ENCODE assay signal across 8 mouse cellular contexts in genomic region chr2:7080794-7081783, GRCm38 (mm10).
DNase-seq lines count a peak whose midpoint lies in the region; ATAC-seq lines count a peak whose summit lies in the region.

No protein-coding gene starts in this region.

- H3K4me3 ChIP-seq in embryonic facial prominence, embryonic 12.5 days = peak overlapping the region; percentile 23
- peak overlapping the region; percentile 58 for H3K4me3 ChIP-seq in heart, embryonic 15.5 days
- peak overlapping the region; percentile 30 for H3K4me3 ChIP-seq in limb, embryonic 13.5 days
- peak overlapping the region; percentile 11 for H3K4me3 ChIP-seq in midbrain, embryonic 16.5 days (ENCODE audit: low read depth, low read length)

- peak overlapping the region; percentile 33; the same call in 1 of the 2 replicates for H3K9ac ChIP-seq in embryonic facial prominence, embryonic 12.5 days
- peak overlapping the region; percentile 68 for H3K9ac ChIP-seq in heart, embryonic 15.5 days
- peak overlapping the region; percentile 66 for H3K9ac ChIP-seq in limb, embryonic 13.5 days
- H3K9ac ChIP-seq in midbrain, embryonic 16.5 days (ENCODE audit: low read depth, low read length) = peak overlapping the region; percentile 58

- no peaks in the 10 kb centered on the region for H3K27me3 ChIP-seq in embryonic facial prominence, embryonic 12.5 days
- H3K27me3 ChIP-seq in heart, embryonic 15.5 days = no peaks in the 10 kb centered on the region
- no peaks in the 10 kb centered on the region for H3K27me3 ChIP-seq in limb, embryonic 13.5 days
- no peaks in the 10 kb centered on the region for H3K27me3 ChIP-seq in midbrain, embryonic 16.5 days (ENCODE audit: control insufficient read depth, insufficient read depth, low read depth, low read length)

- H3K9me3 ChIP-seq in embryonic facial prominence, embryonic 12.5 days = peaks cover 4% of the 10 kb centered on the region; the same call in 1 of the 2 replicates
- H3K9me3 ChIP-seq in heart, embryonic 15.5 days (replicated peaks) = peaks cover 13% of the 10 kb centered on the region; the same call in 1 of the 2 replicates
- H3K9me3 ChIP-seq in limb, embryonic 13.5 days = peaks cover 14% of the 10 kb centered on the region
- H3K9me3 ChIP-seq in midbrain, embryonic 16.5 days (replicated peaks; ENCODE audit: control insufficient read depth, low read length, poor library complexity, severe bottlenecking) = peaks cover 7% of the 10 kb centered on the region

- peak overlapping the region; percentile 57; the same call in 1 of the 2 replicates for H3K27ac ChIP-seq in embryonic facial prominence, embryonic 12.5 days
- peak overlapping the region; percentile 98 for H3K27ac ChIP-seq in heart, embryonic 15.5 days
- H3K27ac ChIP-seq in limb, embryonic 13.5 days = peak overlapping the region; percentile 63
- H3K27ac ChIP-seq in midbrain, embryonic 16.5 days (ENCODE audit: low read length) = peak overlapping the region; percentile 62

- peak; percentile 37; the same call in 1 of the 2 replicates for ATAC-seq in embryonic facial prominence, embryonic 12.5 days (ENCODE audit: insufficient number of reproducible peaks, insufficient read depth, low FRiP score, low TSS enrichment)
- ATAC-seq in heart, embryonic 15.5 days (replicated peaks; ENCODE audit: insufficient number of reproducible peaks, insufficient read depth, low FRiP score, low read depth) = peak; percentile 72
- peak; percentile 39; the same call in 1 of the 2 replicates for ATAC-seq in limb, embryonic 13.5 days (ENCODE audit: low FRiP score, low read depth)
- ATAC-seq in midbrain, embryonic 16.5 days = peak; percentile 71

- H3K4me1 ChIP-seq in embryonic facial prominence, embryonic 12.5 days = peaks cover 17% of the 10 kb centered on the region
- peaks cover 34% of the 10 kb centered on the region for H3K4me1 ChIP-seq in heart, embryonic 15.5 days (replicated peaks)
- H3K4me1 ChIP-seq in limb, embryonic 13.5 days = peaks cover 19% of the 10 kb centered on the region
- H3K4me1 ChIP-seq in midbrain, embryonic 16.5 days (ENCODE audit: control insufficient read depth, insufficient read depth, low read length) = peaks cover 14% of the 10 kb centered on the region; the same call in 1 of the 2 replicates

- DNase-seq in urinary bladder, adult 18-20 months (ENCODE audit: low spot score in 2 of 2) = peak; percentile 43 to 54
- DNase-seq in urinary bladder, postnatal 10 days (ENCODE audit: low spot score) = no peak
- DNase-seq in thymus, postnatal 0 days (ENCODE audit: low spot score) = no peak
- DNase-seq in left cerebral cortex, postnatal 36 days (ENCODE audit: low spot score in 2 of 2) = no peak

- 7% methylated on average over 28 of the region's 28 CpGs for WGBS in embryonic facial prominence, embryonic 12.5 days
- WGBS in heart, embryonic 15.5 days = 5% methylated on average over 28 of the region's 28 CpGs
- 12% methylated on average over 28 of the region's 28 CpGs for WGBS in limb, embryonic 13.5 days
- WGBS in midbrain, embryonic 16.5 days = 6% methylated on average over 28 of the region's 28 CpGs

- no peaks in the 10 kb centered on the region for H3K36me3 ChIP-seq in embryonic facial prominence, embryonic 12.5 days
- H3K36me3 ChIP-seq in heart, embryonic 15.5 days = peaks cover 12% of the 10 kb centered on the region
- H3K36me3 ChIP-seq in limb, embryonic 13.5 days = 0 out of 2 replicates have a peak, but pooled peaks cover 4% of the 10 kb centered on the region
- no peaks in the 10 kb centered on the region for H3K36me3 ChIP-seq in midbrain, embryonic 16.5 days (ENCODE audit: control insufficient read depth, insufficient read depth, low read length)

- intact Hi-C loops in left cerebral cortex, postnatal 36 days (cut with DNase I) = loop anchor here (10.0 kb wide), 1 partner anchor 206 kb away; no protein-coding TSS in a partner anchor

- H3K4me2 ChIP-seq in embryonic facial prominence, embryonic 12.5 days (replicated peaks) = peak overlapping the region; percentile 47
- H3K4me2 ChIP-seq in heart, embryonic 15.5 days = peak overlapping the region; percentile 71
- H3K4me2 ChIP-seq in limb, embryonic 13.5 days (replicated peaks) = peak overlapping the region; percentile 59
- H3K4me2 ChIP-seq in midbrain, embryonic 16.5 days (ENCODE audit: low read length) = peak overlapping the region; percentile 49

Comparison
In these comparisons a context has a peak if more than half of its experiments do, and no peak if none do; other contexts are left out.
1. DNase-seq: peak in urinary bladder, adult 18-20 months (2 of 2); none in urinary bladder, postnatal 10 days (single experiment), thymus, postnatal 0 days (single experiment) and left cerebral cortex, postnatal 36 days (0 of 2).
2. Peak in every context shown above with its lines, with median percentiles within 50 percentile points of each other: ATAC-seq, H3K27ac ChIP-seq, H3K4me2 ChIP-seq, H3K4me3 ChIP-seq and H3K9ac ChIP-seq.